Comparison of ENCODE assay signal across 8 mouse cellular contexts in the genomic region with DNA sequence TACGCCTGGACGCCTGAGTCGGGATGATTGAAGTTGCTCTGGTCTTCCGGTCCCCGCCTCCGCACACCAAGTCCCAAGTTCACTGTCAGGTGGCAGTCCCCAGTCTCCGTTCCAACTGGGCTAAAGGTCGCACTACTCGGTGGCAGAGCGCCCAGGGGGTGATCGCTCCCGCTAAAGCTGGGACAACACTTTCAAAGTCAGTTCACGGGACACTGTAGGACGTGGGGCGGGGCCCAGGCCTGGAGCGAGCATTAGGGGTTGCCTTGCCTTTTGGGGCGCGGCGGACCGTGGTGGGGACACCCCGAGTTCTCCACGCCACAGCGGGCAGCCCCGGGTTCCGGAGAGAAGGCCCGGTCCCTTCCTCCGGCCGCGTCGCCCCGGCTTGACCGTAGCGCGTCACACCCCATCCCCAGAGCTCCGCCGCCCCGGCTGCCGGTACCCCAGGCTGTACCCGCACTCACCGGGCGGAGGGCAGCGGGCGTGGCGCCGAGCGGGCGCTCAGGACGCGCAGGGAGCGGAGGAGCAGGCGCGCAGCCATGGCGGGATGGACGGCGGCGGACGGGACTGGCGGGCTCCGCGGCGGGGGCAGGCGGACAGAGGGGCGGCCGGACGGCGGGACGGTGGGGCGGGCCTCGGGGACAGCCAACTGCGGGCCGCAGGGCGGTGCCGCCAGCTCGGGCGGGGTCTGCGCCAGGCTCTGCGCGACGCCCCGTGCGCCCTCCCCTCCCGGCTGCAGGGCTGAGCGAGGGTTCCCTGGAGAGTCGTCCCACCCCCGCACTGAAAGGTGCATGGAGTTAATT. TPM values are rescaled to one million over a fixed set of nuclear protein-coding genes. Genes with fewer than 3 reads are reported as not detected.
DNase-seq lines count a peak whose midpoint lies in the region; ATAC-seq and TF ChIP-seq lines count a peak whose summit lies in the region.

A gene (minus strand): TSS at position 566 of the 800 bp plus-strand sequence.

- no peak for TF ChIP-seq CTCF in ES-Bruce4 (IDR thresholded peaks at IDR 0.05; ENCODE audit: low read depth, low read length)
- TF ChIP-seq CTCF in lung, adult 2 months (IDR thresholded peaks at IDR 0.05; ENCODE audit: insufficient read depth, low read length), result no peak

- H3K27me3 ChIP-seq in ES-Bruce4 (ENCODE audit: control insufficient read depth, insufficient read depth, low read length, poor library complexity, severe bottlenecking), result no peaks in the 10 kb centered on the region
- no peaks in the 10 kb centered on the region for H3K27me3 ChIP-seq in forebrain, embryonic 16.5 days (replicated peaks; ENCODE audit: control insufficient read depth, insufficient read depth, low read length)
- H3K27me3 ChIP-seq in neural tube, embryonic 15.5 days (replicated peaks), result 0 out of 2 replicates have a peak, but pooled peaks cover 3% of the 10 kb centered on the region

- TF ChIP-seq EP300 in ES-Bruce4 (IDR thresholded peaks at IDR 0.05; ENCODE audit: insufficient read depth, low read depth, low read length), result no peak

- H3K4me3 ChIP-seq in ES-Bruce4 (ENCODE audit: low read depth, low read length), result peak within 1 kb of the TSS; percentile 83
- H3K4me3 ChIP-seq in forebrain, embryonic 16.5 days (replicated peaks; ENCODE audit: low read length), result peak within 1 kb of the TSS; percentile 81
- H3K4me3 ChIP-seq in lung, adult 2 months (replicated peaks; ENCODE audit: extremely low read depth, low read depth, low read length), result peak within 1 kb of the TSS; percentile 86
- H3K4me3 ChIP-seq in neural tube, embryonic 15.5 days (replicated peaks), result peak within 1 kb of the TSS; percentile 81

- H3K4me1 ChIP-seq in ES-Bruce4 (ENCODE audit: control insufficient read depth, insufficient read depth, low read length), result no peaks in the 10 kb centered on the region
- H3K4me1 ChIP-seq in forebrain, embryonic 16.5 days (replicated peaks; ENCODE audit: control insufficient read depth, insufficient read depth, low read length), result peaks cover 7% of the 10 kb centered on the region
- no peaks in the 10 kb centered on the region; the same call in 1 of the 2 replicates for H3K4me1 ChIP-seq in lung, adult 2 months (ENCODE audit: control insufficient read depth, insufficient read depth, low read length)
- peaks cover 3% of the 10 kb centered on the region; the same call in 1 of the 2 replicates for H3K4me1 ChIP-seq in neural tube, embryonic 15.5 days

- ATAC-seq in forebrain, embryonic 16.5 days, result peak; percentile 90
- ATAC-seq in neural tube, embryonic 15.5 days (ENCODE audit: low FRiP score), result peak; percentile 89

- WGBS in forebrain, embryonic 16.5 days, result under 1% methylated on average over 80 of the region's 85 CpGs
- WGBS in lung, adult 2 months, result under 1% methylated on average over 77 of the region's 85 CpGs
- under 1% methylated on average over 67 of the region's 85 CpGs for WGBS in neural tube, embryonic 15.5 days

- no peak within 1 kb of the TSS for H3K27ac ChIP-seq in ES-Bruce4 (ENCODE audit: insufficient read depth, low read length)
- H3K27ac ChIP-seq in forebrain, embryonic 16.5 days (ENCODE audit: low read length), result peak within 1 kb of the TSS; percentile 56
- H3K27ac ChIP-seq in neural tube, embryonic 15.5 days (replicated peaks), result peak within 1 kb of the TSS; percentile 85

- intact Hi-C loops in heart, postnatal 25 days (cut with DNase I), result loop anchor here (2.0 kb wide), 2 partner anchors 24 to 44 kb away; no protein-coding TSS in a partner anchor

- H3K9me3 ChIP-seq in ES-Bruce4 (replicated peaks; ENCODE audit: control insufficient read depth, insufficient read depth, low read length, poor library complexity, severe bottlenecking), result no peaks in the 10 kb centered on the region; the same call in 1 of the 2 replicates
- no peaks in the 10 kb centered on the region; the same call in 1 of the 2 replicates for H3K9me3 ChIP-seq in forebrain, embryonic 16.5 days (ENCODE audit: control insufficient read depth, low read length)
- H3K9me3 ChIP-seq in neural tube, embryonic 15.5 days (replicated peaks), result no peaks in the 10 kb centered on the region

- TF ChIP-seq POLR2A in ES-Bruce4 (IDR thresholded peaks at IDR 0.05; ENCODE audit: insufficient read depth, low read length), result no peak
- peak; percentile 64; the same call in 1 of the 2 replicates for TF ChIP-seq POLR2A in lung, adult 2 months (IDR thresholded peaks at IDR 0.05; ENCODE audit: borderline replicate concordance, extremely low read depth, low read depth, low read length)

- peak within 1 kb of the TSS; percentile 62 for H3K9ac ChIP-seq in ES-Bruce4 (ENCODE audit: low read depth, poor library complexity, severe bottlenecking)
- peak within 1 kb of the TSS; percentile 79 for H3K9ac ChIP-seq in forebrain, embryonic 16.5 days (replicated peaks; ENCODE audit: low read depth, low read length)
- peak within 1 kb of the TSS; percentile 80 for H3K9ac ChIP-seq in neural tube, embryonic 15.5 days (replicated peaks)

- H3K36me3 ChIP-seq in ES-Bruce4 (ENCODE audit: control insufficient read depth, insufficient read depth, low read length, poor library complexity, severe bottlenecking), result no peaks in the 10 kb centered on the region
- no peaks in the 10 kb centered on the region for H3K36me3 ChIP-seq in forebrain, embryonic 16.5 days (ENCODE audit: control insufficient read depth, insufficient read depth)
- H3K36me3 ChIP-seq in neural tube, embryonic 15.5 days, result no peaks in the 10 kb centered on the region

- H3K4me2 ChIP-seq in forebrain, embryonic 16.5 days (ENCODE audit: low read length), result peak within 1 kb of the TSS; percentile 89
- H3K4me2 ChIP-seq in neural tube, embryonic 15.5 days, result peak within 1 kb of the TSS; percentile 83

- peak; percentile 39 to 54 for DNase-seq in cerebellum, adult 18-20 months
- DNase-seq in heart, postnatal 25 days (ENCODE audit: low spot score), result peak; percentile 85
- DNase-seq in layer of hippocampus, adult 18-20 months (ENCODE audit: low spot score in 2 of 2), result peak; percentile 35 to 53
- DNase-seq in lung, adult 2 months, result peak; percentile 91
- peak; percentile 59 to 64 for DNase-seq in thymus, adult 18-20 months

RNA-seq across cellular contexts. Expression of the gene that starts here (rescaled TPM):
- polyA plus RNA-seq in ES-Bruce4 (2011; ENCODE audit: insufficient read depth, insufficient read length, low read depth, missing spikeins), result 55.8 and 58.3 TPM in 2 replicates
- 33.0 and 38.8 TPM in 2 replicates for polyA plus RNA-seq in forebrain, embryonic 16.5 days (2015; fragmentation: Nextera tagmentation; extraction: Ambion mirVana)
- total RNA-seq in heart, postnatal 25 days (2021), result 1,000 to 10,000 TPM; 1,047 to 1,088 TPM
- 10 to 100 TPM; 34.1 to 36.2 TPM for total RNA-seq in layer of hippocampus, adult 18-20 months (2021)
- 18.8 and 34.1 TPM in 2 replicates for polyA plus RNA-seq in lung, adult 2 months (2012; rRNA removed)
- polyA plus RNA-seq in neural tube, embryonic 15.5 days (2015; fragmentation: Nextera tagmentation; extraction: Ambion mirVana), result 59.4 and 74.9 TPM in 2 replicates

Comparison
In these comparisons a context has a peak if more than half of its experiments do, and no peak if none do; other contexts are left out.
1. RNA of the gene that starts here (total RNA-seq): 1,047 to 1,088 TPM in heart, postnatal 25 days; 34.1 to 36.2 TPM in layer of hippocampus, adult 18-20 months; every median in the first group is over 10 times any median in the second.
2. Peak in every context shown above with its lines, with median percentiles within 50 percentile points of each other: H3K4me3 ChIP-seq, H3K9ac ChIP-seq and DNase-seq.